Mouse (Mus musculus) spleen, postnatal 36 days (tissue): ENCODE results near the gene Gm20747.
"Not testable (repeated sequence)": the region's sequence is repeated elsewhere in the genome, so short reads cannot be mapped to it uniquely, and the experiment has no call there.

Source experiments
- DNase-seq, 2 experiments: peaks; one replicate each; pipeline ENCODE4 v3.0.0; 2022; ENCODE audit warnings: low spot score in 2 of 2, mixed read lengths in 1 of 2

Gene Gm20747

DNA sequence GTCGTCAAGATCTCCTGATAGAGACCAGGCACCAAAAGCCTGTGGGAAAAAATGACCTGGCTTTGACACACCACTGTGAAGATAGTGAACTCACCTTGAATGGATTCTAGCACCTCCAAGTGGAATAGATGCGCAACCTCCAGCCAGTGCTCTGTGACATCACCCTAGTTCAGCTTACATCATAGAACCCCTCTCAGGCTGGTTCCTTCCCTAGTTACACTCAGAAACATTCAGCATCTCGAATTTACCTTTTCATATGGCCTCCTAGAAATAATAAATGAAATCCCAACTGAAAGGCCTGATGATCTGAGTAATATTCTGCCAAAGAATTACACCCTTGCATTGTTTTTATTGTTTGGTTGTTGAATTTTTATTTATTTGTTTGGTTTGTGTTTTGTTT, at the start of gene Gm20747:
Gene Gm20747, minus strand, starts transcription at position 101 of the 400 bp plus-strand sequence.
- not testable (repeated sequence) for DNase-seq
